Mouse (Mus musculus) heart, adult 9 months (tissue): Measurements from ENCODE around the gene Cpne6.

Source experiments
- DNase-seq, 2 experiments: peaks; one replicate each; pipeline ENCODE4 v3.0.0; 2022; ENCODE audit warnings: low spot score in 2 of 2

Gene Cpne6

GRCm38 (mm10) chr14:55554635-55555034, 44.4 kb downstream of the Cpne6 start:
- no peak for DNase-seq

GRCm38 (mm10) chr14:55555788-55556187, 45.5 kb downstream of the Cpne6 start:
- no peak for DNase-seq

GRCm38 (mm10) chr14:55557003-55557402, 46.8 kb downstream of the Cpne6 start:
- DNase-seq, result peak; percentile 76 to 79

GRCm38 (mm10) chr14:55557587-55557986, 47.3 kb downstream of the Cpne6 start:
- DNase-seq, result no peak

GRCm38 (mm10) chr14:55558740-55559448, 48.6 kb downstream of the Cpne6 start:
- no peak for DNase-seq

- DNase-seq, result peak; percentile 91 to 93
These were observed 49.6 kb downstream of the Cpne6 start, which contains the start of gene Dcaf11 for GRCm38 (mm10) chr14:55559799-55560201. Gene Dcaf11, plus strand, starts transcription at chr14:55560006.

- peak; percentile 98 to 99 for DNase-seq
These were observed 50.2 kb downstream of the Cpne6 start, which contains the start of gene A730061H03Rik for GRCm38 (mm10) chr14:55560202-55561073. Gene A730061H03Rik, minus strand, starts transcription at chr14:55560406.

- no peak for DNase-seq
These were observed 51.6 kb downstream of the Cpne6 start for GRCm38 (mm10) chr14:55561860-55562259.

GRCm38 (mm10) chr14:55563249-55563648, 53.0 kb downstream of the Cpne6 start:
- DNase-seq, result no peak

GRCm38 (mm10) chr14:55565748-55566147, 55.5 kb downstream of the Cpne6 start:
- no peak for DNase-seq
